Mouse (Mus musculus): ENCODE measurements around the gene Armc12. TPM values are rescaled to one million over a fixed set of nuclear protein-coding genes. Genes with fewer than 3 reads are reported as not detected.

Gene Armc12
- polyA plus RNA-seq, 1 experiment from 2014 or later: not detected

DNA sequence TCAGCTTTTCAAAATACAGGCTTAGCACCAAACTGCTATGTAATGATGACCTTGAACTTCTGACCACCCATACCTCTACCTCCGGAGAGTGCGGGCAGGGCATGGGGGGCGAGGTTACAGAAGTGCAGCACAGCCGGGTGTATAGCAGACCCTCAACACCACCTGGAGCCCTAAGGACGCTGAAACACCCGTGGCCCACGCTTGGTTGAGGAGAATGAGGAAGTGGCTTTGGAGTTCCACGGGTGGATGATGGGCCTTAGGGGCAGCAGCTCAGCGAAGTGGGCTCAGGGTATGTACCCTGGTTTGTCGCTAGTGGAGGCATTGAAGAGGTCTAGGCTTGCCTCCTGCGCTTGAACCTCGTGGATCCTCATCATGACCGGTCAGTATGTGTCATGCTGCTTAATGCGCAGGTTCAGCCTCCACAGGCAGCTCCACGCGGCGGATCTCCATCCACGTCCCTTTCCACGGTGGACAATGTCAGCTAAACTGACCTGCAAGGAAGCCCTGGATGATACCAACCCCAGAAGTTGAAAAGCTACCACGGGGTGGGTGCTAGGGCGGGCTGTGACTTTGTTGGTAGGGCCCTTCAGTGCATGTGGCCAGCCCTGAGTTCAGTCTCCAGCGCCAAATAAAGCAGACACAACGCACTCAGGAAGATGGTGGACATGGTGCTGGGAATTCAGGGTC, 6.5 kb upstream of the Armc12 start:
- H3K4me2 ChIP-seq (ENCODE audit: low read length): peak overlapping the region; percentile 97
- no peak overlapping the region; the same call in 1 of the 2 replicates for H3K27ac ChIP-seq (ENCODE audit: low read depth, low read length)
- no peaks in the 10 kb centered on the region for H3K9me3 ChIP-seq (ENCODE audit: control insufficient read depth, low read length)
- no peak for ATAC-seq
- no peak overlapping the region for H3K4me3 ChIP-seq (ENCODE audit: low read length)
- H3K36me3 ChIP-seq (ENCODE audit: control insufficient read depth, insufficient read depth, low read length): no peaks in the 10 kb centered on the region
- WGBS: 87% methylated on average over 23 of the region's 23 CpGs
- peaks cover 6% of the 10 kb centered on the region for H3K27me3 ChIP-seq (replicated peaks; ENCODE audit: control insufficient read depth, insufficient read depth, low read length)
- peaks cover 14% of the 10 kb centered on the region for H3K4me1 ChIP-seq (ENCODE audit: control insufficient read depth, insufficient read depth, low read depth, low read length)
- H3K9ac ChIP-seq (ENCODE audit: low read depth, low read length): no peak overlapping the region

DNA sequence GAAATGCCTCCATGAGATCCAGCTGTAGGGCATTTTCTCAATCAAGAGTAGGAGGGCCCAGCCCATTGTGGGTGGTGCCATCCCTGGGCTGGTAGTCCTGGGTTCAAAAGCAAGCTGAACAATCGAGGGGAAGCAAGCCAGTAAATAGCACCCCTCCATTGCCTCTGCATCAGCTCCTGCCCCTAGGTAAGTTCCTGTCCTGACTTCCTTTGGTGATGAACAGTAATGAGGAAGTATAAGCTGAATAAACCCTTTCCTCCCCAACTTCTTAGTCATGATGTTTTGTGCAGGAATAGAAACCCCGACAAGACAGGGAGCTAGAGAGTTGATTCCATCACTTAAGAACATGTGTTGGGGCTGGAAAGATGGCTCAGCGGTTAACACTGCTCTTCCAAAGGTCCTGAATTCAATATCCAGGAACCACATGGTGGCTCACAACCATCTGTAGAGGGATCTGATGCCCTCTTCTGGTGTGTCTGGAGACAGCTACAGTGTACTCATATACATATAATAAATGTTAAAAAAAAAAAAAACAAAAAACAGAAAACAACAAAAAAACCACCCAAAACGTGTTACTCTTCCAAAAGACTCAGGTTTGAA, 5.7 kb upstream of the Armc12 start:
- Histone ChIP-seq H3K4me3 (ENCODE audit: low read length) (no peak overlapping the region), H3K27me3 (replicated peaks; ENCODE audit: control insufficient read depth, insufficient read depth, low read length) (peaks cover 6% of the 10 kb centered on the region), H3K27ac (ENCODE audit: low read depth, low read length) (no peak overlapping the region)

DNA sequence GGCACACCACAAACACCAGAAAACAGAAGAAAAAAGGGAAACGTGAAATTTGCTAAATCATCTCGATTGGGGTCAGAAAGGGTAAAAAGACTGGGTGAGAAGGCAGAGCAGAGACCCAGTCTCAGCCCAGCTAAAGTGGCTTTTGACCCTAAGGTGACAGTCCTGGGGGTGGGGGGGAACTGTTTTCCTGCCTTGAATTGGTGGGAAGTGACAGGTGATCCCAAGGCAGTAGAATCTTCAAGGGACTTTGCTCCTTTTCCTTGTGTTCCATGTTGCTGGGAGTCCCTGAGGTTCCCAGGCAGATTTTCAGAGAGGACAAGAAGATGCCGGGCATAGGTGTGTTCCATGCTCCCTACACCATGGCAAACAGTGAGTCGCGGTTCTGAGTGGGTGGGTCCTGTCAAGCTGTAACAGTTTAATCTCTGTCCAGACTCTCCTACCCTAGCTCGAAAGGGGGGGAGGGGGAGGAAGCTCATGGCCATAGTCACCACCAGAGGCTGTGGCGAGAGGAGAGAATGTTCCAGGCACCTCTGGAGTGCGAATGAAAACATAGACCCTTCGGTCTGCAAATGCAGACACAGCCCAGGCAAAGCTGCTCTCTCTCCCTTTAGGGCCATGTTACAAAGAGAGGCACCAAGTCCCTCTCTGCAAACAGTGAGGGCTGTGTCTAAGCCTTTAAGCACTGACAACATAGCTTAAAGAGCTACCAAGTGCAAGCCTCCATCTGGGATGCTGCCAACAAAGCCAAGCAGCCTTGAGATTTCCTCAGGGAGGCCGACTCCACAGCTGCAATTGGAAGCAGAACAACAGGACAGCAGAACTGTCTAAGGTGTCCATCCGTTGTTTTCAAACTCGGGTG, 3.2 kb upstream of the Armc12 start:
- 48% methylated on average over 12 of the region's 12 CpGs for WGBS
- H3K4me3 ChIP-seq (ENCODE audit: low read length): no peak overlapping the region
- no peaks in the 10 kb centered on the region for H3K9me3 ChIP-seq (ENCODE audit: control insufficient read depth, low read length)
- H3K27ac ChIP-seq (ENCODE audit: low read depth, low read length): no peak overlapping the region
- no peaks in the 10 kb centered on the region for H3K27me3 ChIP-seq (replicated peaks; ENCODE audit: control insufficient read depth, insufficient read depth, low read length)
- H3K36me3 ChIP-seq (ENCODE audit: control insufficient read depth, insufficient read depth, low read length): no peaks in the 10 kb centered on the region
- peak overlapping the region; percentile 25; the same call in 1 of the 2 replicates for H3K9ac ChIP-seq (ENCODE audit: low read depth, low read length)
- H3K4me2 ChIP-seq (ENCODE audit: low read length): peak overlapping the region; percentile 27; the same call in 1 of the 2 replicates
- H3K4me1 ChIP-seq (ENCODE audit: control insufficient read depth, insufficient read depth, low read depth, low read length): peaks cover 8% of the 10 kb centered on the region
- ATAC-seq: no peak

More for the DNA sequence above, 5.7 kb upstream of the Armc12 start:
- Histone ChIP-seq H3K9ac (ENCODE audit: low read depth, low read length) (no peak overlapping the region), H3K9me3 (ENCODE audit: control insufficient read depth, low read length) (no peaks in the 10 kb centered on the region), H3K4me1 (ENCODE audit: control insufficient read depth, insufficient read depth, low read depth, low read length) (peaks cover 14% of the 10 kb centered on the region), H3K4me2 (ENCODE audit: low read length) (no peak overlapping the region), H3K36me3 (ENCODE audit: control insufficient read depth, insufficient read depth, low read length) (no peaks in the 10 kb centered on the region)
- no peak for ATAC-seq
- 79% methylated on average over 4 of the region's 4 CpGs for WGBS

DNA sequence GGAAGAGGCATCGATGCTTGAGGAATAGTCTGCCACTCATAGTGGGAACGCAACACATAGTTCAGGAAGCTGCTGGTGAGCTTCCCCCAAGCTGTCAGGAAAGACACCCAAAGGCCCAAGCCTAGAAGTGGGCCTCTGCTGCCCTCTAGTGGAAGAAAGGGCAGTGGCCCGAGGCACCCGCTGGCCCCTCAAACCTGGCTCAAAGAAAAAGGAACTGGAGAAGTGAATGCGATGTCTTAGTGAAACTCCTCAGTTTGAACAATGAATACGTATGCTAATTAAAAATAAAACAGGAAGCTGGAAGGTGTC, 2.6 kb upstream of the Armc12 start:
- Histone ChIP-seq H3K9ac (ENCODE audit: low read depth, low read length) (peak overlapping the region; percentile 25; the same call in 1 of the 2 replicates), H3K9me3 (ENCODE audit: control insufficient read depth, low read length) (no peaks in the 10 kb centered on the region), H3K27ac (ENCODE audit: low read depth, low read length) (no peak overlapping the region), H3K4me2 (ENCODE audit: low read length) (peak overlapping the region; percentile 27; the same call in 1 of the 2 replicates), H3K4me1 (ENCODE audit: control insufficient read depth, insufficient read depth, low read depth, low read length) (peaks cover 8% of the 10 kb centered on the region), H3K27me3 (replicated peaks; ENCODE audit: control insufficient read depth, insufficient read depth, low read length) (no peaks in the 10 kb centered on the region), H3K4me3 (ENCODE audit: low read length) (no peak overlapping the region), H3K36me3 (ENCODE audit: control insufficient read depth, insufficient read depth, low read length) (no peaks in the 10 kb centered on the region)
- WGBS: 5% methylated on average over 6 of the region's 6 CpGs
- ATAC-seq: peak; percentile 64; the same call in 1 of the 2 replicates

DNA sequence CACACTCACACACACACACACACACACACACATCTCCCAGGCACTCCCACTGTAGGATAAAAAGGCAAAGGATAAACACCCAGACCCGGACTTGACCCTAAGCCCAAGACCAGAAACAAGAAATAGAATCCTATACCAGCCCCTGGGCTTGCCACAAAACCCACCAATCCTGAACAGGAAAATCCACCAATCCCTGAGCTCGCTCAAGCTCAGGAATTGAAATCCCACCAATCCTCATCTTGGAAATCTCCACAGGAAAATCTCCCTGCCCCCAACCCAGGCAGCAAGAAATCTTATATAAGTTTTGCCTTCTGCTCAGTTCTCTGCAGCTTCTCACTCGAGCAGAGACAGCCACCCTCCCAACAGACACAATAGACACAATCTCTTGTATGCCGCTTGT, 1.5 kb upstream of the Armc12 start:
- H3K27me3 ChIP-seq (replicated peaks; ENCODE audit: control insufficient read depth, insufficient read depth, low read length): no peaks in the 10 kb centered on the region
- H3K4me1 ChIP-seq (ENCODE audit: control insufficient read depth, insufficient read depth, low read depth, low read length): peaks cover 6% of the 10 kb centered on the region
- no peak overlapping the region for H3K4me2 ChIP-seq (ENCODE audit: low read length)
- 75% methylated on average over 4 of the region's 4 CpGs for WGBS
- H3K9me3 ChIP-seq (ENCODE audit: control insufficient read depth, low read length): no peaks in the 10 kb centered on the region
- no peaks in the 10 kb centered on the region for H3K36me3 ChIP-seq (ENCODE audit: control insufficient read depth, insufficient read depth, low read length)
- no peak overlapping the region for H3K9ac ChIP-seq (ENCODE audit: low read depth, low read length)
- no peak overlapping the region for H3K27ac ChIP-seq (ENCODE audit: low read depth, low read length)
- no peak overlapping the region for H3K4me3 ChIP-seq (ENCODE audit: low read length)
- ATAC-seq: no peak

DNA sequence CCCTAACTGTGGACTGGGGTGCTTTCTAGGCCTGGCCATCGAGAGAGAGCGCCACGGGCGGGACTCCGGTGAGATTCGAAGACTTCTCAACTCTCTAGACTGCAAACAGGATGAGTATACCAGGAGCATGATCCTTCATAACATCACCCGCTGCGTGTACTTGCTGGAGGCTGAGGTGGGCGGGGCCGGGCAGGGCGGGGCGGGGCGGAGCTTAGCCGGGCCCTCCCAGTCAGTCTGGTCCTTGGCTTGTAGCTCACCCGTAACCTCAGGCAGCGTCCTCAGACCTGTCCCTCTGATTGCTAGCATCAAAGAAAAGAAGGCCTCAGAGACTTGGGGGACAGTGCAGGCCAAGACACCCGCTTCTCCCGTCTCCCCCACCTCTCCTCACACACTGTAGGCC, 1.3 kb downstream of the Armc12 start:
- H3K4me3 ChIP-seq (ENCODE audit: low read length): no peak overlapping the region
- no peaks in the 10 kb centered on the region for H3K36me3 ChIP-seq (ENCODE audit: control insufficient read depth, insufficient read depth, low read length)
- no peaks in the 10 kb centered on the region for H3K9me3 ChIP-seq (ENCODE audit: control insufficient read depth, low read length)
- H3K9ac ChIP-seq (ENCODE audit: low read depth, low read length): no peak overlapping the region
- H3K27me3 ChIP-seq (replicated peaks; ENCODE audit: control insufficient read depth, insufficient read depth, low read length): no peaks in the 10 kb centered on the region
- H3K4me1 ChIP-seq (ENCODE audit: control insufficient read depth, insufficient read depth, low read depth, low read length): peaks cover 6% of the 10 kb centered on the region
- no peak overlapping the region for H3K27ac ChIP-seq (ENCODE audit: low read depth, low read length)
- no peak overlapping the region for H3K4me2 ChIP-seq (ENCODE audit: low read length)
- 16% methylated on average over 17 of the region's 18 CpGs for WGBS
- no peak for ATAC-seq

DNA sequence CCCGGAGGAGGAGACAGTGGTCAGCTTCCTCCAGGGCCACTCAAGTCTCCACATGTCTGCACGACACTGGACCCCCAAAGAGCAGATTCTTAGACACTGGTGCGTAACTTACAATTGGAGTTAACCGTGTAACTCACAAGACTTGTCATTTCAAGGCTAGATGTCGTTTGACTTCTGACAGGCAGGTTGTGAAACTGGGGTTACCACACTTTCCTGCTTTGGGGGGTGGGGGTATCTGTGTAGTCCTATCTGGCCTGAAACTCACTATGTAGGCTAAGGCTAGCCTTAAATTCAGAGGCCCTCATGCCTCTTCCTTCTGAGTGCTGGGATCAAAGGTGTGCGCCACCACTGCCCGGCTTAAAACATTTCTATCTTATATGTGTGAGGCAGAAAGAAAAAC, 2.0 kb downstream of the Armc12 start:
- H3K27me3 ChIP-seq (replicated peaks; ENCODE audit: control insufficient read depth, insufficient read depth, low read length): peaks cover 2% of the 10 kb centered on the region; the same call in 1 of the 2 replicates
- H3K36me3 ChIP-seq (ENCODE audit: control insufficient read depth, insufficient read depth, low read length): no peaks in the 10 kb centered on the region
- 88% methylated on average over 7 of the region's 7 CpGs for WGBS
- H3K4me3 ChIP-seq (ENCODE audit: low read length): no peak overlapping the region
- H3K9me3 ChIP-seq (ENCODE audit: control insufficient read depth, low read length): no peaks in the 10 kb centered on the region
- no peak overlapping the region for H3K4me2 ChIP-seq (ENCODE audit: low read length)
- peaks cover 3% of the 10 kb centered on the region for H3K4me1 ChIP-seq (ENCODE audit: control insufficient read depth, insufficient read depth, low read depth, low read length)
- no peak overlapping the region for H3K27ac ChIP-seq (ENCODE audit: low read depth, low read length)
- no peak overlapping the region for H3K9ac ChIP-seq (ENCODE audit: low read depth, low read length)
- no peak for ATAC-seq

DNA sequence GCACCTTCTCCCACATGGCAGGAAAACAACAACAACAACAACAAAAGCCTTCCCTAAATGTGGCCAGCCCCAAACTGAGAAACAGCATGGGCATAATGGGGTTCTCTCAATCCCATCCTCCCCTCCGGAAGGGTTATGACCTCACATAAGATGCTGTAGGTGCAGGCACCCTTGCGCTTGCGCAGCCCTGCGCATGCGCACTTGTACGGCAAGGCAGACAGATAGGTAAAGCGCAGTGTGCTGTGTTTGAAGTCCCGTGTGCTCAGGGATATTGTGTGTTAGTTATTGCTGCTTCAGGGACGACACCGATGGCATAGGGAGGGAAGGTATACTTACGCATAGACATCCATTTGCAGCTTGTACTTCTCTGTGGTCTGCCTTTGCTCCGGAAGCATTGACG, 2.7 kb downstream of the Armc12 start:
- H3K4me2 ChIP-seq (ENCODE audit: low read length): no peak overlapping the region
- H3K4me3 ChIP-seq (ENCODE audit: low read length): no peak overlapping the region
- no peaks in the 10 kb centered on the region; the same call in 1 of the 2 replicates for H3K4me1 ChIP-seq (ENCODE audit: control insufficient read depth, insufficient read depth, low read depth, low read length)
- ATAC-seq: no peak
- no peak overlapping the region for H3K27ac ChIP-seq (ENCODE audit: low read depth, low read length)
- H3K9ac ChIP-seq (ENCODE audit: low read depth, low read length): no peak overlapping the region
- WGBS: 92% methylated on average over 13 of the region's 13 CpGs
- H3K36me3 ChIP-seq (ENCODE audit: control insufficient read depth, insufficient read depth, low read length): no peaks in the 10 kb centered on the region
- H3K9me3 ChIP-seq (ENCODE audit: control insufficient read depth, low read length): 0 out of 2 replicates have a peak, but pooled peaks cover under 1% of the 10 kb centered on the region
- H3K27me3 ChIP-seq (replicated peaks; ENCODE audit: control insufficient read depth, insufficient read depth, low read length): peaks cover 2% of the 10 kb centered on the region; the same call in 1 of the 2 replicates

DNA sequence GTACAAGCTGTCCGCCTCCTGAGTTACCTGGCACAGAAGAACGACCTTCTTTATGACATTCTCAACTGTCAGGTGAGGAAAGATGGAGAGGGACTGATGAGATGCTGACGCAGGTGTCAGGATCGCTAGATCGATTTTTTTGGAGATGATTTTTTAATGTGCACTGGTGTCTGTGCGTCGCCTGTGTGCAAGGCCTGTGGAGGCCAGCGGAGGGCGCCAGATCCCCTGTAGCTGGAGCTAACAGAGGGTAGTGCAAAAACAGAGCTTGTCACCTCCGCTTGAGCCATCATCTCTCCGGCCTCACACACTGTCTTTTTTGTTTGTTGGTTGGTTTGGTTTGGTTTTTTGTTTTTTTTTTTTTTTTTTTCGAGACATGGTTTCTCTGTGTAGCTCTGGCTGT, 7.3 kb downstream of the Armc12 start:
- H3K9ac ChIP-seq (ENCODE audit: low read depth, low read length): no peak overlapping the region
- no peak overlapping the region for H3K4me3 ChIP-seq (ENCODE audit: low read length)
- WGBS: 49% methylated on average over 12 of the region's 12 CpGs
- no peaks in the 10 kb centered on the region for H3K36me3 ChIP-seq (ENCODE audit: control insufficient read depth, insufficient read depth, low read length)
- H3K4me2 ChIP-seq (ENCODE audit: low read length): no peak overlapping the region
- peaks cover 9% of the 10 kb centered on the region for H3K9me3 ChIP-seq (ENCODE audit: control insufficient read depth, low read length)
- H3K4me1 ChIP-seq (ENCODE audit: control insufficient read depth, insufficient read depth, low read depth, low read length): no peaks in the 10 kb centered on the region
- H3K27me3 ChIP-seq (replicated peaks; ENCODE audit: control insufficient read depth, insufficient read depth, low read length): peaks cover 2% of the 10 kb centered on the region; the same call in 1 of the 2 replicates
- H3K27ac ChIP-seq (ENCODE audit: low read depth, low read length): no peak overlapping the region
- ATAC-seq: no peak
